Mouse (Mus musculus) embryonic facial prominence, embryonic 10.5 days (tissue): ENCODE data around the gene Apba2. TPM values are rescaled to one million over a fixed set of nuclear protein-coding genes. Genes with fewer than 3 reads are reported as not detected.

Source experiments
- DNase-seq: peaks from one replicate; pipeline ENCODE4 v3.0.0-alpha.2; 2017; ENCODE audit warnings: low spot score
- H3K27ac ChIP-seq: fragments of 300-500 bp; sonication (generic); replicated peaks from 2 replicates; pipeline ENCODE4 v1.5.1; 2016; ENCODE audit warnings: mild to moderate bottlenecking
- H3K27me3 ChIP-seq: fragments of 300-500 bp; sonication (generic); replicated peaks from 2 replicates; pipeline ENCODE4 v1.6.1; 2016; ENCODE audit warnings: low read depth, mild to moderate bottlenecking; ENCODE audit not compliant: poor library complexity, severe bottlenecking
- H3K36me3 ChIP-seq: fragments of 300-500 bp; sonication (generic); replicated peaks from 2 replicates; pipeline ENCODE4 v1.6.1; 2016; ENCODE audit warnings: mild to moderate bottlenecking, moderate library complexity
- H3K4me1 ChIP-seq: fragments of 300-500 bp; sonication (generic); 2 replicates; pipeline ENCODE4 v1.6.1; 2016
- H3K4me3 ChIP-seq: fragments of 300-500 bp; sonication (generic); 2 replicates; pipeline ENCODE4 v1.5.1; 2016; ENCODE audit warnings: mild to moderate bottlenecking, moderate library complexity
- H3K9me3 ChIP-seq: fragments of 300-500 bp; sonication (generic); 2 replicates; pipeline ENCODE4 v1.6.1; 2016; ENCODE audit warnings: mild to moderate bottlenecking
- WGBS: fragments of 180-500 bp; shearing (Covaris S2); methylation state at CpG from one replicate; pipeline ENCODE4 v1.1.7; 2016; 5-methylcytosine and 5-hydroxymethylcytosine counted together
- polyA plus RNA-seq: library from polyadenylated mRNA; unstranded; fragments of >200 nt; fragmentation: Nextera tagmentation; extraction: Ambion mirVana; gene quantifications from 2 replicates; pipeline ENCODE4 v1.2.1, GENCODE M21; 2016

Gene Apba2
- polyA plus RNA-seq, 1 experiment from 2014 or later = 20.7 TPM

GRCm38 (mm10) chr7:64651963-64652362 lies 150.5 kb downstream of the Apba2 start:
- 74% methylated on average over 3 of the region's 3 CpGs for WGBS
- no peak for DNase-seq
- H3K27ac ChIP-seq = no peak overlapping the region
- no peak overlapping the region for H3K4me3 ChIP-seq
- no peaks in the 10 kb centered on the region for H3K36me3 ChIP-seq
- no peaks in the 10 kb centered on the region for H3K4me1 ChIP-seq
- no peaks in the 10 kb centered on the region for H3K9me3 ChIP-seq
- no peaks in the 10 kb centered on the region for H3K27me3 ChIP-seq

GRCm38 (mm10) chr7:64656787-64657186 lies 155.3 kb downstream of the Apba2 start:
- Histone ChIP-seq H3K27me3 (no peaks in the 10 kb centered on the region), H3K4me1 (no peaks in the 10 kb centered on the region), H3K9me3 (no peaks in the 10 kb centered on the region), H3K36me3 (no peaks in the 10 kb centered on the region), H3K4me3 (no peak overlapping the region), H3K27ac (no peak overlapping the region)
- WGBS = 54% methylated on average over 7 of the region's 7 CpGs
- DNase-seq = no peak

GRCm38 (mm10) chr7:64658914-64659313 lies 157.4 kb downstream of the Apba2 start:
- 78% methylated on average over 4 of the region's 4 CpGs for WGBS
- no peaks in the 10 kb centered on the region for H3K4me1 ChIP-seq
- H3K27ac ChIP-seq = no peak overlapping the region
- no peaks in the 10 kb centered on the region for H3K27me3 ChIP-seq
- H3K36me3 ChIP-seq = no peaks in the 10 kb centered on the region
- H3K9me3 ChIP-seq = no peaks in the 10 kb centered on the region
- no peak for DNase-seq
- H3K4me3 ChIP-seq = no peak overlapping the region

- Histone ChIP-seq H3K36me3 (no peaks in the 10 kb centered on the region), H3K9me3 (no peaks in the 10 kb centered on the region), H3K27ac (no peak overlapping the region), H3K4me1 (no peaks in the 10 kb centered on the region), H3K27me3 (no peaks in the 10 kb centered on the region), H3K4me3 (no peak overlapping the region)
- no peak for DNase-seq
- 62% methylated on average over 8 of the region's 8 CpGs for WGBS
These were observed 157.8 kb downstream of the Apba2 start for GRCm38 (mm10) chr7:64659328-64659727.

- Histone ChIP-seq H3K36me3 (no peaks in the 10 kb centered on the region), H3K4me3 (no peak overlapping the region), H3K9me3 (no peaks in the 10 kb centered on the region), H3K4me1 (no peaks in the 10 kb centered on the region), H3K27me3 (no peaks in the 10 kb centered on the region), H3K27ac (no peak overlapping the region)
- 92% methylated on average over 5 of the region's 5 CpGs for WGBS
- no peak for DNase-seq
These were observed 161.0 kb downstream of the Apba2 start for GRCm38 (mm10) chr7:64662506-64662905.

GRCm38 (mm10) chr7:64663600-64663999 lies 162.1 kb downstream of the Apba2 start:
- Histone ChIP-seq H3K4me3 (no peak overlapping the region), H3K9me3 (no peaks in the 10 kb centered on the region), H3K36me3 (no peaks in the 10 kb centered on the region), H3K4me1 (no peaks in the 10 kb centered on the region), H3K27ac (no peak overlapping the region), H3K27me3 (no peaks in the 10 kb centered on the region)
- DNase-seq = no peak
- WGBS = 93% methylated on average over 3 of the region's 3 CpGs

- H3K27ac ChIP-seq = no peak overlapping the region
- no peak overlapping the region for H3K4me3 ChIP-seq
- H3K27me3 ChIP-seq = no peaks in the 10 kb centered on the region
- 77% methylated on average over 7 of the region's 7 CpGs for WGBS
- H3K36me3 ChIP-seq = no peaks in the 10 kb centered on the region
- no peaks in the 10 kb centered on the region for H3K4me1 ChIP-seq
- H3K9me3 ChIP-seq = no peaks in the 10 kb centered on the region
- no peak for DNase-seq
These were observed 163.6 kb downstream of the Apba2 start for GRCm38 (mm10) chr7:64665120-64665519.

- H3K27ac ChIP-seq = no peak overlapping the region
- no peaks in the 10 kb centered on the region for H3K4me1 ChIP-seq
- no peak for DNase-seq
- H3K36me3 ChIP-seq = no peaks in the 10 kb centered on the region
- no peaks in the 10 kb centered on the region for H3K27me3 ChIP-seq
- H3K4me3 ChIP-seq = no peak overlapping the region
- no peaks in the 10 kb centered on the region for H3K9me3 ChIP-seq
- 86% methylated on average over 5 of the region's 5 CpGs for WGBS
These were observed 164.3 kb downstream of the Apba2 start for GRCm38 (mm10) chr7:64665716-64666298.

GRCm38 (mm10) chr7:64667959-64668358 lies 166.5 kb downstream of the Apba2 start:
- DNase-seq = no peak
- no peak overlapping the region for H3K4me3 ChIP-seq
- no peaks in the 10 kb centered on the region for H3K4me1 ChIP-seq
- H3K27ac ChIP-seq = no peak overlapping the region
- no peaks in the 10 kb centered on the region for H3K36me3 ChIP-seq
- no peaks in the 10 kb centered on the region for H3K9me3 ChIP-seq
- WGBS = 93% methylated on average over 4 of the region's 4 CpGs
- H3K27me3 ChIP-seq = no peaks in the 10 kb centered on the region

- 90% methylated on average over 10 of the region's 10 CpGs for WGBS
These were observed 178.4 kb downstream of the Apba2 start for GRCm38 (mm10) chr7:64679771-64680479.

GRCm38 (mm10) chr7:64684893-64685292 lies 183.4 kb downstream of the Apba2 start:
- no peaks in the 10 kb centered on the region for H3K9me3 ChIP-seq
- DNase-seq = no peak
- H3K4me1 ChIP-seq = no peaks in the 10 kb centered on the region
- no peak overlapping the region for H3K27ac ChIP-seq
- H3K27me3 ChIP-seq = no peaks in the 10 kb centered on the region
- WGBS = 90% methylated on average over 4 of the region's 4 CpGs
- H3K4me3 ChIP-seq = no peak overlapping the region
- H3K36me3 ChIP-seq = no peaks in the 10 kb centered on the region

More at GRCm38 (mm10) chr7:64679771-64680479, 178.4 kb downstream of the Apba2 start:
- Histone ChIP-seq H3K36me3 (no peaks in the 10 kb centered on the region), H3K27me3 (no peaks in the 10 kb centered on the region), H3K9me3 (no peaks in the 10 kb centered on the region), H3K4me1 (no peaks in the 10 kb centered on the region), H3K27ac (no peak overlapping the region), H3K4me3 (no peak overlapping the region)
- no peak for DNase-seq

- H3K27me3 ChIP-seq = no peaks in the 10 kb centered on the region
- H3K36me3 ChIP-seq = no peaks in the 10 kb centered on the region
- peak; percentile 8 for DNase-seq
- 74% methylated on average over 14 of the region's 14 CpGs for WGBS
- 0 out of 2 replicates have a peak overlapping the region, but pooled peaks have one; percentile 20 for H3K27ac ChIP-seq
- H3K4me3 ChIP-seq = no peak overlapping the region
- H3K9me3 ChIP-seq = no peaks in the 10 kb centered on the region
- no peaks in the 10 kb centered on the region for H3K4me1 ChIP-seq
These were observed 186.8 kb downstream of the Apba2 start for GRCm38 (mm10) chr7:64688115-64688817.

- Histone ChIP-seq H3K9me3 (no peaks in the 10 kb centered on the region), H3K27ac (no peak overlapping the region), H3K4me1 (no peaks in the 10 kb centered on the region), H3K4me3 (no peak overlapping the region), H3K36me3 (0 out of 2 replicates have a peak, but pooled peaks cover 8% of the 10 kb centered on the region), H3K27me3 (no peaks in the 10 kb centered on the region)
- WGBS = 90% methylated on average over 2 of the region's 2 CpGs
- no peak for DNase-seq
These were observed 190.3 kb downstream of the Apba2 start for GRCm38 (mm10) chr7:64691831-64692230.
